Mouse (Mus musculus) erythroblast, embryonic 14.5 days (primary cell): Measurements from ENCODE around the gene Tsr1. TPM values are rescaled to one million over a fixed set of nuclear protein-coding genes. Genes with fewer than 3 reads are reported as not detected.

Experiments used
- H3K27me3 ChIP-seq: 2 replicates; pipeline ENCODE4 v1.6.1; 2012; ENCODE audit warnings: inconsistent platforms; ENCODE audit not compliant: control insufficient read depth
- H3K36me3 ChIP-seq: 2 replicates; pipeline ENCODE4 v1.6.1; 2012; ENCODE audit warnings: mild to moderate bottlenecking, inconsistent platforms; ENCODE audit not compliant: control insufficient read depth
- H3K4me1 ChIP-seq: 2 replicates; pipeline ENCODE4 v1.6.1; 2012; ENCODE audit warnings: inconsistent platforms; ENCODE audit not compliant: control insufficient read depth
- H3K4me3 ChIP-seq: replicated peaks from 2 replicates; pipeline ENCODE3; 2012; ENCODE audit warnings: moderate library complexity, mild to moderate bottlenecking, inconsistent platforms
- H3K9me3 ChIP-seq: 2 replicates; pipeline ENCODE4 v1.6.1; 2012; ENCODE audit warnings: low read length, inconsistent platforms, mixed read lengths; ENCODE audit not compliant: control insufficient read depth
- GATA1 ChIP-seq: IDR thresholded peaks from 2 replicates; pipeline ENCODE4 v1.6.1; 2012; ENCODE audit warnings: low read length, inconsistent platforms, mixed read lengths
- TAL1 ChIP-seq: IDR thresholded peaks from 3 replicates; pipeline ENCODE4 v1.6.1; 2012; ENCODE audit warnings: low read length, inconsistent platforms, mixed read lengths
- polyA plus RNA-seq: library from polyadenylated mRNA; stranded (reverse); fragments of >175 nt; gene quantifications from 2 replicates; pipeline ENCODE4 v1.2.3, GENCODE M21; 2012

The Tsr1 gene
- polyA plus RNA-seq, 1 experiment: 0.24 TPM

GRCm38 (mm10) chr11:74894619-74895018, 3.3 kb upstream of the Tsr1 start:
- TF ChIP-seq GATA1 (no peak), TAL1 (no peak)
- Histone ChIP-seq H3K4me3 (no peak overlapping the region), H3K4me1 (peaks cover 35% of the 10 kb centered on the region), H3K9me3 (no peaks in the 10 kb centered on the region), H3K27me3 (no peaks in the 10 kb centered on the region), H3K36me3 (peaks cover 4% of the 10 kb centered on the region)

GRCm38 (mm10) chr11:74895980-74896900, 1.6 kb upstream of the Tsr1 start:
- no peak for TF ChIP-seq GATA1
- no peak for TF ChIP-seq TAL1
- Histone ChIP-seq H3K4me3 (peak overlapping the region; percentile 91), H3K27me3 (no peaks in the 10 kb centered on the region), H3K9me3 (no peaks in the 10 kb centered on the region), H3K4me1 (peaks cover 45% of the 10 kb centered on the region), H3K36me3 (peaks cover 20% of the 10 kb centered on the region)

DNA sequence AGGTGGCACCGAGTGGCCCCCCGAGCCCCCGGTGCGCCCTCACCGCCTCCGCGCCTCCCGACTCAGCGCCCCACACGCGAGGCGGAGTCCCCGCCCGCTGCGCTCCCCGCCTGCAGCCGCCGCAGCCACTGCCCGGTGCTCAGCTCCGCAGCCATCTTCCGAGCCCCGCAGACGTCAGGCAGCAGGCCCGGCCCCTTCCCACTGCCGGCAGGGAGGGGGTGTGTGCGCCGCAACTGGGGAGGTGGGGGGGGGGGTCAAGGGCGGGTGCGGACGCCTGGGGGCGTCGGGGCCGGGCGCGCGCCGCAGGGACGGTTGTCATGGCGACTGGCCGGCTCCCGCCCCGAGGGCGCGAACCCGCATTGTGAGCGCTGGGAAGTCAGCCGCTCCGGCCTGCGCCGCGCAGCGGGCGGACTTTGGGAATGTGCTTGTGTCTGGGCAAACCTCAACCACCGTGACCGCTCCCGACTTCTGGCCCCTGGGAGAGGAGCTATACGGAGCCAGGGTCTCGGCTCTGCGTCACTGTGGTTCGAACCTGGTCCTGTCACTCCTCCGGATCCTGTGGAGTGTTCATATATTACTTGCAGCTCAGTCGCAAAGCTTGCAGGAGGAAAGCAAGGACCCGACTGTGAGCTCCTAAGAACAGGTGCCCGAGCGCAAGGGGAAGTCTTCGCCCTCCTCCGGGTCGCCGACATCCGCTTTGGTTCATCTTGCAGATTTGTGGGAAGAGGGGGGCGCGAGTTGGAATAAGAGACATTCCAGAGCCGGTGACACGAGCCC, 782 bp upstream of the Tsr1 start, which contains the start of gene Sgsm2:
Gene Sgsm2 (minus strand): TSS at position 160 of the 777 bp plus-strand sequence.
- Histone ChIP-seq H3K4me1 (peaks cover 47% of the 10 kb centered on the region), H3K4me3 (peak within 1 kb of the TSS; percentile 91), H3K36me3 (peaks cover 28% of the 10 kb centered on the region), H3K9me3 (no peaks in the 10 kb centered on the region), H3K27me3 (no peaks in the 10 kb centered on the region)
- no peak for TF ChIP-seq TAL1
- TF ChIP-seq GATA1: no peak

GRCm38 (mm10) chr11:74898517-74898827, 601 bp downstream of the Tsr1 start:
- peak overlapping the region; percentile 91 for H3K4me3 ChIP-seq
- no peaks in the 10 kb centered on the region for H3K9me3 ChIP-seq
- H3K4me1 ChIP-seq: peaks cover 47% of the 10 kb centered on the region
- H3K27me3 ChIP-seq: no peaks in the 10 kb centered on the region
- TF ChIP-seq GATA1 (no peak), TAL1 (no peak)
- H3K36me3 ChIP-seq: peaks cover 42% of the 10 kb centered on the region

- H3K36me3 ChIP-seq: peaks cover 72% of the 10 kb centered on the region
- no peaks in the 10 kb centered on the region for H3K27me3 ChIP-seq
- H3K4me3 ChIP-seq: no peak overlapping the region
- no peak for TF ChIP-seq TAL1
- no peak for TF ChIP-seq GATA1
- peaks cover 40% of the 10 kb centered on the region for H3K4me1 ChIP-seq
- no peaks in the 10 kb centered on the region for H3K9me3 ChIP-seq
These were observed 3.7 kb downstream of the Tsr1 start for GRCm38 (mm10) chr11:74901555-74901954.

GRCm38 (mm10) chr11:74902416-74902815, 4.5 kb downstream of the Tsr1 start:
- Histone ChIP-seq H3K27me3 (no peaks in the 10 kb centered on the region), H3K4me1 (peaks cover 33% of the 10 kb centered on the region), H3K4me3 (no peak overlapping the region), H3K9me3 (no peaks in the 10 kb centered on the region), H3K36me3 (peaks cover 81% of the 10 kb centered on the region)
- TF ChIP-seq TAL1 (no peak), GATA1 (no peak)

GRCm38 (mm10) chr11:74907850-74908249, 10.0 kb downstream of the Tsr1 start:
- H3K4me1 ChIP-seq: peaks cover 4% of the 10 kb centered on the region
- no peak for TF ChIP-seq GATA1
- TF ChIP-seq TAL1: no peak
- H3K9me3 ChIP-seq: no peaks in the 10 kb centered on the region
- H3K4me3 ChIP-seq: no peak overlapping the region
- peaks cover 77% of the 10 kb centered on the region for H3K36me3 ChIP-seq
- H3K27me3 ChIP-seq: no peaks in the 10 kb centered on the region

DNA sequence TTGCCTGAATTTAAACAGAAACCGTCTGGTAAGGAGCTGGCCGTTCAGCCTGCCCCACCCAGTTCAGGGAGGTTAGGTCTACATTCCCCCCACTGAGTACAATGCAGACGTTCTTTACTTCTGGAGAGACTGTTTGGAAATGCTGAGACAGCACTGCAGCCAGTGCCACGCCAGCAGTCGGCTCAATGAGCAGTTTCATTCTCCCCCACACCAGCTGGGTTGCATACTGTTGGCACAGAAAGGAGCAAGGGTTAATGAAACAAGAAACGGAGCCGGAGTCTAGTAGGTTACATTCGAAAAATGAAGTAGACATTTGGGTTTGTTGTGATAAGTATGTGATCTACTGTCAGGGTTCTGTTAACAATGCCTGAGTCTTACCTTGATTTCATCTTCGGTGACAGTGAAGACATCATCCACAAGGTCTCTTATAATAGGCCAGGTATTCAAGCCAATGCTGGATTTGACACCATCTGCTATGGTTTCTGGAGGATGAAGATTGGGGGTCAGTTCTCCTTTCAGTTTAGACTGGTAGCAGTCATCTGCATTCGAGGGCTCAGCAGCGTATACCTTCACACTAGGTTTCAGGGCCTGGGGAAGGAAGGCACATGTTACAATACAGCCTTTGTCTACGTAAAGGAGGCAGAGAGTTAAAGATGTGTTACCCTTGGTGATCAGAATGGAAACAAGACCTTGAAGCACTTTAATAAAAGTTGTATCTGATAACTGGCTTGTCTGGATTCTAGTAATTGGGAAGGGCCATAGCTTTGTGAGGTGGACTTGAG, 10.9 kb downstream of the Tsr1 start:
- TF ChIP-seq TAL1 (no peak), GATA1 (no peak)
- H3K4me3 ChIP-seq: no peak overlapping the region
- peaks cover 4% of the 10 kb centered on the region for H3K4me1 ChIP-seq
- H3K27me3 ChIP-seq: no peaks in the 10 kb centered on the region
- H3K9me3 ChIP-seq: no peaks in the 10 kb centered on the region
- H3K36me3 ChIP-seq: peaks cover 67% of the 10 kb centered on the region

- Histone ChIP-seq H3K36me3 (peaks cover 55% of the 10 kb centered on the region), H3K27me3 (no peaks in the 10 kb centered on the region), H3K4me3 (no peak overlapping the region), H3K9me3 (no peaks in the 10 kb centered on the region), H3K4me1 (peaks cover 4% of the 10 kb centered on the region)
- no peak for TF ChIP-seq TAL1
- no peak for TF ChIP-seq GATA1
These were observed 12.1 kb downstream of the Tsr1 start for GRCm38 (mm10) chr11:74909978-74910377.
